Mouse (Mus musculus) cerebellum, postnatal 36 days (tissue): ENCODE results near the gene Sbno1.
"Not testable (repeated sequence)": the region's sequence is repeated elsewhere in the genome, so short reads cannot be mapped to it uniquely, and the experiment has no call there.

Source experiments
- DNase-seq, 2 experiments: peaks; one replicate each; pipeline ENCODE4 v3.0.0; 2021 to 2022; ENCODE audit warnings: mixed read lengths in 2 of 2

Gene Sbno1

GRCm38 (mm10) chr5:124365754-124366153 lies 60.0 kb downstream of the Sbno1 start:
- DNase-seq, result no peak

- DNase-seq, result no peak
Measured at GRCm38 (mm10) chr5:124364173-124364918, 61.5 kb downstream of the Sbno1 start.

GRCm38 (mm10) chr5:124362982-124363381 lies 62.8 kb downstream of the Sbno1 start, which contains the start of gene Cdk2ap1:
Gene Cdk2ap1 (minus strand): TSS chr5:124363082.
- DNase-seq, result not testable (repeated sequence)

GRCm38 (mm10) chr5:124359641-124360040 lies 66.2 kb downstream of the Sbno1 start:
- no peak for DNase-seq

- DNase-seq, result no peak
Measured at GRCm38 (mm10) chr5:124356695-124357094, 69.1 kb downstream of the Sbno1 start.

GRCm38 (mm10) chr5:124355425-124355959 lies 70.3 kb downstream of the Sbno1 start:
- DNase-seq, result peak in 1 of 2 experiments; percentile 23

- peak; percentile 48 to 50 for DNase-seq
Measured at GRCm38 (mm10) chr5:124354574-124355424, 71.0 kb downstream of the Sbno1 start.

- peak; percentile 52 to 62 for DNase-seq
Measured at GRCm38 (mm10) chr5:124353726-124354547, 71.9 kb downstream of the Sbno1 start.

GRCm38 (mm10) chr5:124353011-124353725 lies 72.6 kb downstream of the Sbno1 start:
- peak; percentile 43 to 50 for DNase-seq

- DNase-seq, result peak; percentile 81 to 83
Measured at GRCm38 (mm10) chr5:124352141-124352920, 73.5 kb downstream of the Sbno1 start.

GRCm38 (mm10) chr5:124351604-124352003 lies 74.2 kb downstream of the Sbno1 start:
- no peak for DNase-seq

- peak; percentile 52 to 63 for DNase-seq
Measured at GRCm38 (mm10) chr5:124351111-124351560, 74.7 kb downstream of the Sbno1 start.

GRCm38 (mm10) chr5:124350350-124350749 lies 75.5 kb downstream of the Sbno1 start:
- no peak for DNase-seq

GRCm38 (mm10) chr5:124349196-124349595 lies 76.6 kb downstream of the Sbno1 start:
- peak; percentile 70 to 78 for DNase-seq

- no peak for DNase-seq
Measured at GRCm38 (mm10) chr5:124342897-124343296, 82.9 kb downstream of the Sbno1 start.

GRCm38 (mm10) chr5:124341753-124342339 lies 84.0 kb downstream of the Sbno1 start:
- DNase-seq, result not testable (repeated sequence)

GRCm38 (mm10) chr5:124338791-124339190 lies 87.0 kb downstream of the Sbno1 start:
- peak; percentile 74 for DNase-seq

GRCm38 (mm10) chr5:124337909-124338308 lies 87.9 kb downstream of the Sbno1 start:
- no peak for DNase-seq

- DNase-seq, result no peak
Measured at GRCm38 (mm10) chr5:124337103-124337502, 88.7 kb downstream of the Sbno1 start.

GRCm38 (mm10) chr5:124334392-124334791 lies 91.4 kb downstream of the Sbno1 start:
- DNase-seq, result peak; percentile 55 to 56
